Mouse (Mus musculus) c-Kit-positive CD71-positive TER-119-positive erythroid progenitor cells, embryonic 14.5 days (primary cell): Measurements from ENCODE around the gene Itih5.

Source experiments
- DNase-seq: peaks from one replicate; pipeline ENCODE4 v3.0.0-alpha.2; 2013; ENCODE audit warnings: low spot score

Itih5 gene

DNA sequence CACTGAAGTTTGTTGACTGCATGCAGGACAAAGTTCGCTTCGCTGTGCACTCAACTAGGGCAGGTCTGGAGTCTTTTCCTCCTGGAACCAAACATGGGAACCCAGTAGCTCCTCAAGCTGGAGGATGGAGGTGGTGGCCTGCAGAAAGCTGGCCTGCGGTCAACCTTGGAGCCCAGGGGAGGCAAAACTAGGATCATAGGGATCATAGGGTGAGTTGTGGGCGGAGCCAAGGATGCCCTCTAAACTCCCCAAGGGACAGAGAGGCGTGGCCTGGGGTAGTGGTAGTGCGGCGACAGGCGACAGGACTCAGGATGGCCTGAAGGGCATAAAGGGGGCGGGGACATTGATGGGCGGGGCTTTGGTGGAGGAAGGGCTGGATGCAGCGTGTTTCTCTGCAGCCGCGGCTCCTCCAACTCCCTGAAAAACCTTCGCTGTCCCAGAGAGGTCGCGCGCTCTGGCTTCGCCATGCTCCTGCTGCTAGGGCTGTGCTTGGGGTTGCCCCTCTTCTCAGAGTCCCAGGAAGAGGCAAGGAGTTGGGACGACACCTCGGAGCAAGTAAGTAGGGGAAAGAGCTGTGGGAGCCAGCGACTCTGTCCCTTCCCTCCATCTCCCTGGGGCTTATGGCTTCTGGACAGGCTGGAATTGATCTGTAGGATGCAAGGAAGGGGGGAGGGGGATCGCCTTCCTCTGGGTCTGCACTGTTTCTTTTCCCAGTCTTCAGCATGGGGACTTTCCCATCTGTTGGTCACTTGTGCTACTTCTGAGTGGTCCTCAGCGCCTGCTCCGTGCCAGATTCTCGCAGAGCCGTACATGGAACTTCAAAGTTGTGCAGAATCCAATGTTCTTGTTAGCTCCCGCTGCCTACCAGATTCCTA, at the start of gene Itih5:
Gene Itih5 (plus strand): TSS at position 371 of the 875 bp plus-strand sequence.
- DNase-seq = peak; percentile 39

DNA sequence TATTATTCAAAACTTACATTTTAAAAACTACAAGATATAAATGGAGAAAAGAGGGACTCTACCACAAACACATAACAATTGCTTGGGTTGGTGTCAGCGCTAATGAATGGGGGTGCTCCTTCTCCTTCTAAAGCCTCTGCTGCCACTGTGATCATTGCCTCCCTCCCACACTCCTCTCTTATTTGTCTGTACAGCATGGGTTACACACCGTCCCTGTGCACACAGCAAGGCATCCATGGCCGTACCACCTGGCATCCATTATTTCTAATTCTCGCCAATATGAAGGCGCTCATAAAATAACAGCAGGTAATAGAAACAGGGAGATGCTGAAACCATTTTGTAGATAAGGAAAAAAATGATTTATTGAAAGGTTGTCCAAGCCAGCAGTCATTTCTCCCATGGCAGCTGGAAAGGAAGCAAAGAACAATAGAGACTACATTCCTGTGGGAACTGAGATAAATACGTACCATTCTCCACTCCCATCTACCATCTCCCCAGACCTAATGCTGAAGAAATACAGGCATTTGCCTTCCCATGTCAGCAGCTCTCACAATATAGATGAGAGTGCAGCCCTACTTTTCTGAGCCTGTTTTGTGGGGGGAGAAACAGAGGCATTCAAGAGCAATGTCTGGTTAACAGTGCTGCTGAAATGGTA, 44.7 kb upstream of the Itih5 start:
- DNase-seq = no peak

DNA sequence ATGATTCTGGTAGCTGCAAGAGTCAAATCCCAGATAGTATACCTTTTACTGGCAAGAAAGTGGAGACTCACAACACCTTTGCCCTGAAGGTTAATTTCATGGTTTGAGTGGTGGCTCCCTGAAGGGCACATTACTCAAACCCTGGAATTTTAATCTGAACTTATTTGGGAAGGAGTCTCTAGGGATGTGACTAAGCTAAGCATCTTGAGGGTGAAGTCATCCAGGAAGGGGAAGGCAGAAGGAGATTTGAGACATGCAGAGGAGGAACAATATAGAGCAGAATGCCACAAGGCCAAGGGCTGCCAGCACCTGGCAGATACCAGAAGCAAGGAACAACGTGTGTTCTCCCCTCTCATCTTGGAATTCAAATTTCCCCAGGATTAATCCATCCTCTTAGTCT, 34.6 kb upstream of the Itih5 start:
- DNase-seq = no peak

DNA sequence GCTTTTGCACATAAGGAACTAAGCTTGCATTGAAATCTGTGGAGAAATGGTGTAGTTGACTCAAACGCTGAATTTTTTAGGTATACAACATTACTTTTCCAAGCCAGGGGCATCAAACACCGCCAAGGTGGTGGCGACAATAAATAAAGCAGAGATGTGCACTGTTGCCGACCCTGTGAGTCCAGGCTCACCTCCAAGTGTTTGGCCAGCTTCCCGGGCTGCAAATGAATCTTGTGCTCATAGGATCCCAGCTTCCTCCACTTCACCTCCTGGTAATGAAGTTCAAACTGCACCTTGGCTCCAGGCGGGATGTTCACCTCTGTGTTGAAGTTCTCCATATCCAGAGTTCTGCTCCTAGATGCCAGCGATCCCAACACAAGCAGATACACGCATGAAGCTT, 34.1 kb upstream of the Itih5 start:
- no peak for DNase-seq

DNA sequence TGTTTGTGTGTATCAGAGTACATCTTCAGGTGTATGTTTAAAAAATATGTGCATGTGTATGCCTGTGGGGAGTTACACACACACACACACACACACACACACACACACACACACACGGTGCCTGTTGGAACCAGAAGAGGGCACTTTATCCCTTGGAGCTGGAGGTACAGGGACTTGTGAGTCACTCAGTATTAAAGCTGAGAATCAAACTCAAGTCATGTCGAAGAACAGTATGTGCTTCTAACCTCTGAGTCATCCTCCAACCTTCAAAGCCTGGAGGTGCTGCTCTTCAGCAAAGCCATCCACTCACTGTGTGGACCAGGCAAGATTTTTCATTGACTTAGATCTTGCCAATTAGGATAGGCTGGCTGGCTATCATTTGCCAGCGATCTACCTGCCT, 31.5 kb upstream of the Itih5 start:
- DNase-seq = no peak

DNA sequence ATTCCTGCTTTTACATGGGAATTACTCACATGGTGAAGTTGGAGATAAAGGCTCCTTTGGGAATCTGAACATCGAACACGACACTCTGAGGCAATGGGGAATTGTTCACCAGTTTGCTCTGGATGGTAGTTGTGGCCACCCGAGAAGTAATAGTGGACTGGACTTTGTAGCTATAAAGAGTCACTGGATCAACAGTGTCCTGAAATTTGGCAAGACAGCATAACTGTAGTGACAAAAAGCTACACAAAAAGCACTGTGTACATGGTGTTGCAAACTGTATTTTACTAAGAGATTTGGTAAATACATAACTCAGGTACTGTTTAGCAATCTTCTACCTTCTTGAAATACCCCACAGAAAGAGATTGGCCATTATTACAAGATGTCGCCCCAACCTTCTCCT, 27.2 kb upstream of the Itih5 start:
- DNase-seq = no peak

DNA sequence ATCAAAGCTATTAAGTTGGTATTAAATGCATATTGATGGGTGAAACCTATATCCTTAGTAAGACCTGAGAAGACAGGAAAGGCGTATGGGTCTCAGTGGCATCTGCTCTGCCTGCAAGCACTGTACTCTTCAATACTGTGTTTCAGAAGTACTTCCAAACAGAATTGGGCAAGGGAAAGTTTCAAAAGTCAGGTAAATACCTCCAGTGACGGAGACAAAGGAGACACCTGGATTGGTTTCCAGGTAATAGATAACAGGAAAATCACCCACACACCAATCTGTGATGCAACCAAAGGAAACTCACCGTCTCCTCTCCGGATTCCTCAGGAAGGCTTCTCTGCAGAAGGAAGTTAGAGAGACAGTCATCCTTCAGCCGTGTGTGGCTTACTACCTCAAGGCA, 25.9 kb upstream of the Itih5 start:
- DNase-seq = no peak

DNA sequence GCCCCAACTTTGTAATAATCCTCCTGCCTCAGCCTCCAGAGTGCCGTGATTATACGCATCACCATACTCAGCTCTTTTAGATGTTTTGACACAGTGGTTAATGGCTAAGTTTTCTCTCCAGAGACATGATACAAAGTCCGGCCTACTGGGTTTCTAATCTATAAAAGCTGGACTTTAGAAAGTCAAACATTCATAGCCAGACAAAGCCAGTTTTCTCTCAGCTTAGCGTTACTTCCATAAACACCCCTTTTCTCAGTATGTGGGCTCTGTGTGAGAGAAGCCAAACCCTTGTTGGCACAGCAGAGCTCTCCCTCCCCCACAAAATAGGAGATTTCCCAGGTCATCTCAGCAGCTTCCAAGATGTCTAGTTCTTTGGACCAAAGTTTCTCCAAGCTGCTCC, 24.8 kb upstream of the Itih5 start:
- DNase-seq = no peak

DNA sequence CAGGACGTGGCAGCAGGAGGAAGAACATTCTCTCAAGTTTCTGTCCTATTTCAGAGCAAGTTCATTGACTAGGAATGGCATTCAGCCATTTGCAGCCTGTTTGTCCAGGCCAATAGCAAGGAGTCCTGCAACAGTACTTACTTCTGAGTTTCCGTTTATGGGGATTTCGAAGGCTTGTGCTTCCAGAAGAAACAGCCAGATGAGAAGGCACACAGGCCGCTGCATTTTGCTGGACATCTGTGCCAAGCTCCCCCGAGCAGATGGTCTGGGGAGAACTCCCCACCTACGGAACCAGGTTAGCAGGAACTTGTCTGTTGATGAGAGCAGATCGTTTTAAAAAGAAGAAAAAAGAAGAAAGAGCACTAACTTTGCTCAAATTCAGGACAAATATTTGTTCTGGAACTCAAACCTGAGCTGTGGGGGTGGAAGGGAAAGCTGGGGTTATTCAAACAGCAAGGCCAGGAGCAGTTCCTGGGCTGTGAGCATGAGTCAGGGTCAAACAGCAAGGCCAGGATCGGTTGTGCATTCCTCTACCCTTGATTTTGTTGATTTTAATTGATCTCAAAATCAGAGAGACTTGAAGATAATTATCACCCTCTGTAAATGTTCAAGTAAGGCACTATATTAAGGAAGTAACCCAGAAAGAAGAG, 22.9 kb upstream of the Itih5 start:
- DNase-seq = no peak

DNA sequence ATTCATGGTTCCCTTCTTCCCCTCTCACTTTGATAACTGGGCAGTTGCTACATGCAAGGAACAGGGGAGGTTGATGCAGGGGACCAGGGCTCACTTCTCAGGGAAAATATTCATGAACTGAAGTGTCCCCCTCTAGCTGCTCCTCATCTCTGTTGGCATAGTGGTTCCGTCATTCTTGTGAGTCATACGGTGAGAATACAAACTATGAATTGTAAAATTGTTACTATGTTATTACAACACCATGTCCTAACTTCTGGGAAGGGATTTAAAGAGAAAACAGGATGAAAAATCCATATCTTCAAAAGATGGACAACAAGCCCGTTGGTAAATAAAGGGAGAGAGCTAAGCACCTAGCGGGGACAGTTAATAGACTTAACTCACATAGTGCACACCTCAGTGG, 22.1 kb upstream of the Itih5 start, which contains the start of gene Itih2:
Gene Itih2 (minus strand): TSS at position 101 of the 400 bp plus-strand sequence.
- DNase-seq = no peak

DNA sequence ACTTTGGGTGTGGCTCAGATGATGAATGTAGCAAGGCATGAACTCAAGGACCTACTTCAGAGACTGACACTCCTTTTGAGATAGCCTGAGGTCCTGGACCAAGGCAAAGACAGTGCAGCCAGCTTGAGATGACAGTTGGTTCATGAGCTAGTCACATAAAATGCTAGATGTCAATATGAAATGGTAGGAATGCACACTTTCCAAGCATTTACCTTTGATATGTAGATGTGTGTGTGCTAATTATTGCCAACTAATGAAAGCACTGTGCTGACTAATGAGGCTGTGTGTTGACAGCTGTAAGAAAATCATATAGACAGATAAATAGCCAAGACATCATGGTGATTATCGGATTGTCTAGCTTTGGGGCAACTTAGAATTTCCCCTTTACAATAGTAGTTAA, 21.2 kb upstream of the Itih5 start:
- no peak for DNase-seq

DNA sequence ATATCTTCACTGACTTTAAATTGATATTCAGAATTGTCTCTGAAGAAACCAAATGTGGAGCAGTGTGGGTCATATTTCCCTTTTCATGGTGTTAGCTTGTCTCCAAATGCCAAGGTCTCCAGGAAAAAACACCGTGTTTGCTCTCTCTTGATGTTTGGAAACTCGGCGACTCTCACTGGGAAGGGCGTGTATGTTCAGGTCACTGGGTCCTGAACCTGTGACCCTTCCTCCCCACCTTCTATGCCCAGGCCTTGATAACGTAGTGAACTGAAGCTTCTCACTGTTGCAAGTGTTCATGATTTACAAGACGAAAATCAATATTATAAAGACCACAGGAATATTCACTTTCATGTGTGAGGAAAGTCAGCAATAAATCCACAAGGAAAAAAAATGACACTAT, 19.4 kb upstream of the Itih5 start:
- no peak for DNase-seq

DNA sequence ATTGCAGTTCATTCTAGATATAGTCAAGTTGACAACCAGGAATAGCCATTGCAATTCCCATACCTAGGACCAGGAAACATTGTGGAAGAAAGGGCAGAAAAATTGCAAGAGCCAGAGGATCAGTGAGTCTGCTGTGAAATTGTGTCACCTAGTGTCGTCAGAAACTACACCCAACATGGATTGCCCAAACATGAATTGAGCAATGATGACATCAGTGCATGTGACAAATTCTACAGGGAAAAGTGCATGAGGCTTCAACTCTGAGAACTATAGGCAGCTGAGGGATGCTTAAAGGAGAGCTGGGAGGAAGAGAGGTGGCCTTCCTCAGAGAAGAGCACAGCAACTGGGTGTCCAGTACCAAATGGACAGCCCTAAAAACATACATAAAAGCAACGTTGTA, 16.1 kb upstream of the Itih5 start:
- DNase-seq = no peak

DNA sequence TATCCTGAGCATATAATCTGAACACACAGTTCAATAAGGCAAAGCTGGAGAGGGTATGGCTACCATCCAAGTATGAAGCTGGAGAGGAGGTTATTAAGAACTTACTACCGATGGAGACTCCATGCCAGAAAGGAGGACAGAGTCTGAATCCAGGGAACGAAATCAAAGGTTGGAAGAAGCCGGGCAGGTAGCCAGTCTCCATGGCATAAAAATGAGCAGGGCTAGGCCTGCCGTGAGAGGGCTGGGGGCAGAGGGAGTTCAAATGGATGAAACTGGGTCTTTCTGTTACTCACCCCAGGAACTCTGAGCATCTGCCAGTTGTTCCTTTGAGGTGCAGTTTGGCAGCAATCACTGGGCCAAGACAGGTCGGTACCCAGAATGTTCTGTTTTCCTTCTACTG, 12.9 kb upstream of the Itih5 start:
- no peak for DNase-seq

DNA sequence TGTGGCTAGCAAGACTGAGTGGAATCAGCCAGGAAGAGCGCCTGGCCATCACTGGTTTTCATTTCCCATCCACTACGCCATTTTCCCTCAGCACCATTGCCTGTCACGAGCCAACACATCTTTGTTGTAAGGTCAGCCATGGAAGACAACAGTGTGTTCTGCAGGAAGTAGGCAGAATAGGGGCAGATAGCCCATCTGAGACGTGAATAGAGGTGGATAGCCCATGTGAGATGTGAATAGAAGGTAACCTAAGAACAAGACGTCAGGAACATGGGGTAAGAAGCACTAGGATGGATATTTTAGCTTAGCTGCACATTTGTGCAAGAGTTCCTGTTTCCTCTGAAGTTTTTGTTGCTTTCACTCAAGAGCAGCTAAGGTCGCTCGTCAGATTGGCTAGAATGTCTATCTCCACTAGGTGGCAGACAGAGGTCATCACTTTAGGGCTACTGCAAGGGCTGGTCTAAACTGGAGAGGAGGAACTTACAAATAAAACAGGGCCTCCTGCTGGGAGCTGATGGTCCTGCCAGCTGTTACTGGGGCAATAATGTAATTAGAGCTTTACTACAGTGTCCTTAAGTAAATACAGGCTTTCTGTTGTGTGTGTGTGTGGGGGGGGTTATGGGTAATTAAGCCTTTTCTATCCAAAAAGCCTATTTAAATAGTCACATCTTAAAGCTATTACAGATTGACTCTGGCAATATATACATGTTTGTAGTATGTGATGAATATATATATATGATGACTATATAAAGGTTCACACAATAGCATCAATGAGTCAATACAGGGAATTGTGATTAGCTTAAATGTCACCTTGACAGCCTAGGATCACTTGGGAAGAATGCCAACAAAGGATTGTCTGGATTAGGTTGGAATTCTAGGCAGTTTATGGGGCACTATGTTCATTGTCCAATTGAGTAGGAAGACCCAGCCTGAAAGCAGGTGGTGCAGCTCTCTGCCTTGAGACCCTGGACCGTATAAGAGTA, 10.6 kb upstream of the Itih5 start:
- DNase-seq = peak; percentile 32

DNA sequence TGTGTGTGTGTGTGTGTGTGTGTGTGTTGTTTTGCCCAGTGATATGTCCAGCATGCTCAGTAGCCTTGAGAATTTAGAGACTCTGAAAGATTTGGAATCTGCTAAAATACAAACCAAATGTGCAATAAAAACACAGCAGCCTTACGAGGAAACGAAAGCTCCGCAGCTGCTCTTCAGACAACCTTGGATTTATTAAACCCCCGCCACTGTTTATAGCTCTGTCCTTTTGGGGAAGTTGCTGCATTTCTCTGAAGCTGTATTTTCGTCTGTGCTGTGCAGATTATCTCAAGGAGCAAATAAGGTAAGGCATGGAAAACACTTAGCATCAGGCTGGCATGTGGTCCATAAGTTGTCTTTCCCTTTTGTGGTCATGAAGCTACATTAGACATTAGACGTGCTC, 7.9 kb upstream of the Itih5 start:
- DNase-seq = no peak

DNA sequence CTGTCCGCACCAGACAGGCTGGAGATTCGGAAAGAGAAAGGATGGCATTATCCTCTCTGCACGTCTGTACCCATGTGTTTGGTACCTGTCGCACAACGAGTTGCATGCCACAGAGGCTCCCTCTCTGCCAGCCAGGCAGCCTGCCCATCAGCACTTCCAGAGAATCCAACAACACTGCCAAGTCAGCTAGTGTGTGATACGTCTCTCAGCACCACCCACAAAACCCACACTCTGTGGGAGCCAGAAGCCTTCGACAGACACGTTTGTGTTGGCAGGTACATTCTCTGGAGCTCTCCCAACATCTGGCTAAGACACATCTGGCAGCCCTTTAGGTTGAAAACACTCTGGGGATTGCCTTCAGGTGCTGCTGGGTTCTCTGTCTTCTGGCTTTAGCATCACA, 6.2 kb upstream of the Itih5 start:
- no peak for DNase-seq

DNA sequence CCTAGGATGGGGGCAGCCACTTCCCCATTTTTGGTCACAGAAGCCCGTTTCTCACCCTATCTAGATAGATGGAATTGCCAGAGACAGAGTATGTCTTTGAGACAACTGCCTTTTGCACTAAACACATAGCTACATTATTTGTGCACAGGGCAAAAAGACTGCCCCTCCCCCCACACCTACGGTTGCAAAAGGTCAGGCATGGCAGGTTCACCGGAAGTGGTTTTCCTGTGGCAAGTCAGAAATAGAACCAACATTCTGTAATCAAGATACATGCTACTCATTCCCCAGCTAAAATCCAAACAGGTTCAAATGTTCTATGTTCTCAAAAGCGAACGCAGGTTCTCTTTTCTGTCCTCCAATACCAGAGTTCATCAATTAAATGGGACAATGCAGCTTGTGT, 781 bp upstream of the Itih5 start:
- no peak for DNase-seq

DNA sequence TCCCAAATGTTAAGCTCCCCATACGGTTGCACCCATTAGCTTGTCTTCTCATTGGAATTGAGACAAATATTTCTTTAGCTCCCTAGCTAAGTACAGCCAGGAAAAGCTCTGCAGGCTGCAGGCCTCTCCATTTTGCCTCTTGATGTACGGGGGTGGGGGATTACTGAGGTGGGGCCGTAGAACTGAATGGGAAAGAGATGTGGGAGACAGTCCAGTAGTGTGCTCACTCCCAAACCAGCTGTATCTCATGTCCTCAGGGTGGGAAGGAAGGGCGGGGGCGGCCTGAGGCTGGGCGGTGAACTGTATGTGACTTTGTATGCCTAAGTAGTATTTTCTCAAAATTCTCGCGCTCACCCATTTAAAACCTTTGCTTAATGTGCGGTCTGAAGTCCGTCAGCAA, 3.8 kb downstream of the Itih5 start:
- DNase-seq = no peak

DNA sequence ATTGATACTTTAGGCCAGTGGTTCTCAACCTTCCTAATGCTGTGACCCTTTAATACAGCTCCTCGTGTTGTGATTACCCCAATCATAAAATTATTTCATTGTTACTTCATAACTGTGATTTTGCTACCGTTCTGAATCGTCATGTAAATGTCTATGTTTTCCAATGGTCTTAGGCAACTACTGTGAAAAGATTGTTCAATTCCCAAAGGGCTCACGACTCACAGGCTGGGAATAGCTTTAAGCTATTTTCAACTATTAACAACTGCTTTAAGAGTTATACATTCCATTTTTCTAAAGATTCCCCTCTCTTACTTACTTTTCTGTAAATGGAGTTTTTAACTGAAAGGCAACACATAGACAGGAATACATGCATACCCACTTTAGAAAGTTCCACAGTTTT, 8.6 kb downstream of the Itih5 start:
- DNase-seq = no peak

DNA sequence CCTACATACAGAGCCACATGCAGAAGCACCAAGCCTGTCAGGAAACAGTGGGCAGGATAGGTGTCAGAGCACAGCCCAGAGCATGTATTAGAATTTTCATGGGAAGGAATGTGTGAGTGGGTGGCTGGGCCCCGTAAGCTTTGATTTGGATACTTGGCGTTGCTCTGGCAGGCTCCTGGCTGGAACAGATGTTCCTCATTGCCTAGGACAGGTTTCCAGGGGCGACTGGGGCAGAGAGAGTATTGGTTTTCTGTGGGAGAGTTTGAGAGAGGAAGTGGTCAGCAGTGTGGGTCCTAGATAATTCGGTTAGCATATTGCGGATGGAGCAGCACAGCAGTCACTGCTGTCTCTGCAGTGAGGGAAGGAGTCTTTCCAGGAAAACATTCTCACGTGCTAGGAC, 13.3 kb downstream of the Itih5 start:
- no peak for DNase-seq

DNA sequence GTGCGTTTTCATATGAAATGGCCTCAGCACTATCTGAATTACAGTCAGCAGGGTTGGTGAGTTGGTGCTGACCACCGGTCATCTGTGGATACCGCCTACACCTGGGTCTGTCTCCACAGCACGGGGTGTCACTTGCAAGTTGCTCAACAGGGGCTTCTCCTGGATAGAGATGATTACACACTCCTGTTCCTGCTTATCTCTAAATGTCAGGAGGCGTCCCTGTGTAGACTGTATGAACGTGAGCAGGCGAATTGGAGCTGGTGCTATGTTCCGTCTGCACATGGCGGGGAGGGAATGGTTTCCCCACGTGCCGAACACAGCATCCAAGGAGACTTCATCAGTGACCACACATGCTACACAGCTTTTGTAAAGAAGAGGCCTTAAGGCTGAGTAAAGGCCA, 13.9 kb downstream of the Itih5 start:
- DNase-seq = no peak
